Mouse (Mus musculus): ENCODE results near the gene Csk. TPM values are rescaled to one million over a fixed set of nuclear protein-coding genes. Genes with fewer than 3 reads are reported as not detected.

The Csk gene
- total and polyA plus RNA-seq, 3 experiments, result 213 to 338 TPM; not detected in 1

GRCm38 (mm10) chr9:57617556-57618169, 35.8 kb downstream of the Csk start:
- no peaks in the 10 kb centered on the region for H3K36me3 ChIP-seq (ENCODE audit: control insufficient read depth in 1 of 2, insufficient read depth in 2 of 2, low read length in 2 of 2)
- H3K9me3 ChIP-seq (replicated peaks; ENCODE audit: insufficient read depth, low read length), result no peaks in the 10 kb centered on the region
- H3K79me2 ChIP-seq (ENCODE audit: control insufficient read depth, insufficient read depth, low read length, poor library complexity), result no peaks in the 10 kb centered on the region
- H3K27me3 ChIP-seq (ENCODE audit: control insufficient read depth in 1 of 2, insufficient read depth in 2 of 2, low read length in 2 of 2), result no peaks in the 10 kb centered on the region; a peak in 2 of 4 replicates
- no peak for TF ChIP-seq UBTF (IDR thresholded peaks at IDR 0.05; ENCODE audit: borderline replicate concordance, insufficient read depth, low read depth, low read length)
- TF ChIP-seq GATA1 (IDR thresholded peaks at IDR 0.05; ENCODE audit: low read depth, low read length), result no peak
- TF ChIP-seq ETS1 (IDR thresholded peaks at IDR 0.05; ENCODE audit: low read depth, low read length), result no peak
- TF ChIP-seq MYC (IDR thresholded peaks at IDR 0.05; ENCODE audit: low read depth, low read length), result no peak
- TF ChIP-seq USF1 (IDR thresholded peaks at IDR 0.05; ENCODE audit: low read depth, low read length), result no peak
- TF ChIP-seq MAX (IDR thresholded peaks at IDR 0.05; ENCODE audit: low read length), result no peak
- TF ChIP-seq NRF1 (IDR thresholded peaks at IDR 0.05; ENCODE audit: insufficient read depth, low read depth, low read length, poor library complexity, severe bottlenecking), result no peak
- TF ChIP-seq ZNF384 (IDR thresholded peaks at IDR 0.05; ENCODE audit: low read depth, low read length), result no peak
- no peak for TF ChIP-seq SIN3A (IDR thresholded peaks at IDR 0.05; ENCODE audit: low read length)
- TF ChIP-seq GABPA (IDR thresholded peaks at IDR 0.05; ENCODE audit: low read depth, low read length), result no peak
- no peak for TF ChIP-seq POLR2A (IDR thresholded peaks at IDR 0.05; ENCODE audit: control insufficient read depth in 1 of 2, insufficient read depth in 1 of 2, low read depth in 1 of 2, low read length in 2 of 2, poor library complexity in 1 of 2)
- no peak for TF ChIP-seq CTCF (IDR thresholded peaks at IDR 0.05 in 2 of 3, conservative IDR thresholded peaks at IDR 0.05 in 1 of 3; ENCODE audit: control insufficient read depth in 1 of 3, insufficient read depth in 1 of 3, low read depth in 2 of 3, low read length in 3 of 3, poor library complexity in 1 of 3, severe bottlenecking in 1 of 3)
- no peak for TF ChIP-seq TAL1 (IDR thresholded peaks at IDR 0.05; ENCODE audit: low read length)
- no peak for TF ChIP-seq POLR2AphosphoS2 (IDR thresholded peaks at IDR 0.05; ENCODE audit: low read length)
- no peak for TF ChIP-seq USF2 (IDR thresholded peaks at IDR 0.05; ENCODE audit: borderline replicate concordance in 1 of 2, insufficient read depth in 1 of 2, low read depth in 1 of 2, low read length in 2 of 2)
- no peak for TF ChIP-seq MXI1 (IDR thresholded peaks at IDR 0.05; ENCODE audit: low read depth, low read length)
- TF ChIP-seq KAT2A (conservative IDR thresholded peaks at IDR 0.05; ENCODE audit: low read depth, low read length), result no peak
- TF ChIP-seq POLR2AphosphoS5 (IDR thresholded peaks at IDR 0.05; ENCODE audit: borderline replicate concordance, low read depth, low read length), result no peak
- no peak for TF ChIP-seq MAFK (IDR thresholded peaks at IDR 0.05; ENCODE audit: borderline replicate concordance, low read depth, low read length)
- DNase-seq (ENCODE audit: low read depth, low spot score), result no peak
- peaks cover 0 to 5% of the 10 kb centered on the region in 2 experiments; a peak in 1 of 4 replicates for H3K4me1 ChIP-seq (ENCODE audit: control insufficient read depth in 1 of 2, insufficient read depth in 2 of 2, low read length in 2 of 2)
- no peak overlapping the region for H3K4me3 ChIP-seq (ENCODE audit: control insufficient read depth in 1 of 2, insufficient read depth in 1 of 2, low read depth in 2 of 2, low read length in 2 of 2)
- no peak overlapping the region for H3K27ac ChIP-seq (ENCODE audit: control insufficient read depth, low read depth, low read length)
- no peak overlapping the region for H3K9ac ChIP-seq (ENCODE audit: control insufficient read depth, low read depth, low read length, poor library complexity, severe bottlenecking)

DNA sequence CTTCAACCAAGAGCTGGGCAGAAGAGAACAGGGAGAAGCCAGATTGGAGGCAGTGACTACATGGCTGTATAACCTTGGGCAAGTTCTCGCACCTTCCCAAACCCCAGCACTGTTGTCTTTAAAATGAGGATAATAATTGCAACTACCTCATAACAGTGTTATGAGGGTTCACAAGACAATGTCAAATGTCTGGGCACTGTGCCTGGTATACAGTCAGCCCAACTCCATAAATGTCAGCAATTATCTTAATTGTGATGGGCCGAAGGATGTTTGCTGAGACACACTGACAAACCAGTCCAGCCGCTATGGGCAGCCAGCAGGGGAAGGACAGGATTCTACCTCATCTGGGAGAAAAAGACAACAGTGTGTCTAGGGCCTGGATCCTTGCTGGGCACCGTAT, 38.6 kb downstream of the Csk start:
- H3K27me3 ChIP-seq (ENCODE audit: control insufficient read depth in 1 of 2, insufficient read depth in 2 of 2, low read length in 2 of 2), result peaks cover 0 to 4% of the 10 kb centered on the region in 2 experiments; a peak in 3 of 4 replicates
- no peaks in the 10 kb centered on the region for H3K36me3 ChIP-seq (ENCODE audit: control insufficient read depth in 1 of 2, insufficient read depth in 2 of 2, low read length in 2 of 2)
- no peak for TF ChIP-seq RCOR1 (IDR thresholded peaks at IDR 0.05; ENCODE audit: low read depth, low read length)
- TF ChIP-seq MAFK (IDR thresholded peaks at IDR 0.05; ENCODE audit: borderline replicate concordance, low read depth, low read length), result no peak
- no peak for TF ChIP-seq MYC (IDR thresholded peaks at IDR 0.05; ENCODE audit: low read depth, low read length)
- no peak for TF ChIP-seq POLR2AphosphoS5 (IDR thresholded peaks at IDR 0.05; ENCODE audit: borderline replicate concordance, low read depth, low read length)
- no peak for TF ChIP-seq RAD21 (IDR thresholded peaks at IDR 0.05; ENCODE audit: low read depth, low read length)
- no peak for TF ChIP-seq ZNF384 (IDR thresholded peaks at IDR 0.05; ENCODE audit: low read depth, low read length)
- no peak for TF ChIP-seq POLR2A (IDR thresholded peaks at IDR 0.05; ENCODE audit: control insufficient read depth in 1 of 2, insufficient read depth in 1 of 2, low read depth in 1 of 2, low read length in 2 of 2, poor library complexity in 1 of 2)
- TF ChIP-seq ZC3H11A (IDR thresholded peaks at IDR 0.05; ENCODE audit: low read depth, low read length), result no peak
- TF ChIP-seq BHLHE40 (IDR thresholded peaks at IDR 0.05; ENCODE audit: borderline replicate concordance, low read depth, low read length), result no peak
- TF ChIP-seq CHD1 (IDR thresholded peaks at IDR 0.05; ENCODE audit: low read depth, low read length), result no peak
- TF ChIP-seq MXI1 (IDR thresholded peaks at IDR 0.05; ENCODE audit: low read depth, low read length), result no peak
- no peak for TF ChIP-seq GABPA (IDR thresholded peaks at IDR 0.05; ENCODE audit: low read depth, low read length)
- TF ChIP-seq NELFE (IDR thresholded peaks at IDR 0.05; ENCODE audit: low read depth, low read length), result no peak
- TF ChIP-seq CTCF (IDR thresholded peaks at IDR 0.05 in 2 of 3, conservative IDR thresholded peaks at IDR 0.05 in 1 of 3; ENCODE audit: control insufficient read depth in 1 of 3, insufficient read depth in 1 of 3, low read depth in 2 of 3, low read length in 3 of 3, poor library complexity in 1 of 3, severe bottlenecking in 1 of 3), result no peak
- TF ChIP-seq USF2 (IDR thresholded peaks at IDR 0.05; ENCODE audit: borderline replicate concordance in 1 of 2, insufficient read depth in 1 of 2, low read depth in 1 of 2, low read length in 2 of 2), result no peak
- TF ChIP-seq MEF2A (IDR thresholded peaks at IDR 0.05; ENCODE audit: extremely low read depth, insufficient replicate concordance, low read depth, low read length, poor library complexity, severe bottlenecking), result no peak
- no peak for TF ChIP-seq JUND (IDR thresholded peaks at IDR 0.05; ENCODE audit: low read depth, low read length)
- no peak for TF ChIP-seq HCFC1 (IDR thresholded peaks at IDR 0.05; ENCODE audit: low read depth, low read length)
- TF ChIP-seq TAL1 (IDR thresholded peaks at IDR 0.05; ENCODE audit: low read length), result no peak
- no peak for DNase-seq (ENCODE audit: low read depth, low spot score)
- H3K9me3 ChIP-seq (replicated peaks; ENCODE audit: insufficient read depth, low read length), result no peaks in the 10 kb centered on the region
- no peak overlapping the region for H3K4me3 ChIP-seq (ENCODE audit: control insufficient read depth in 1 of 2, insufficient read depth in 1 of 2, low read depth in 2 of 2, low read length in 2 of 2)
- H3K9ac ChIP-seq (ENCODE audit: control insufficient read depth, low read depth, low read length, poor library complexity, severe bottlenecking), result no peak overlapping the region
- peaks cover 0 to 5% of the 10 kb centered on the region in 2 experiments; a peak in 1 of 4 replicates for H3K4me1 ChIP-seq (ENCODE audit: control insufficient read depth in 1 of 2, insufficient read depth in 2 of 2, low read length in 2 of 2)
- H3K27ac ChIP-seq (ENCODE audit: control insufficient read depth, low read depth, low read length), result no peak overlapping the region
- H3K79me2 ChIP-seq (ENCODE audit: control insufficient read depth, insufficient read depth, low read length, poor library complexity), result no peaks in the 10 kb centered on the region

Data from MEL (cell line).